Mouse (Mus musculus): ENCODE results near the gene Glrb. TPM values are rescaled to one million over a fixed set of nuclear protein-coding genes. Genes with fewer than 3 reads are reported as not detected.

The Glrb gene
- not detected for polyA plus RNA-seq (2017; shearing (Covaris generic))

GRCm38 (mm10) chr3:80913111-80913778 lies at the start of gene Glrb:
Gene Glrb (minus strand): TSS chr3:80913660.

GRCm38 (mm10) chr3:80802596-80803081 lies 110.8 kb downstream of the Glrb start, which contains the start of gene Gria2:
Gene Gria2 (minus strand): TSS chr3:80802835.

Other genes with a start within 250 kb of the Glrb start
- 0.09 TPM for gene Gria2, start 110.8 kb downstream of the Glrb start, polyA plus RNA-seq (2017; shearing (Covaris generic))
- gene Pdgfc, start 122.8 kb upstream of the Glrb start, polyA plus RNA-seq (2017; shearing (Covaris generic)), result not detected